Mouse (Mus musculus): ENCODE measurements around the gene Trove2.

The Trove2 gene

GRCm38 (mm10) chr1:143776446-143777411, at the start of gene Trove2, which contains the start of gene Uchl5:
Gene Trove2 (minus strand): TSS chr1:143777068.
Gene Uchl5 (plus strand): TSS chr1:143777272.
- peak; percentile 98 for DNase-seq

GRCm38 (mm10) chr1:143822677-143823076, 45.8 kb upstream of the Trove2 start:
- DNase-seq: no peak

- no peak for DNase-seq
Observed at GRCm38 (mm10) chr1:143820096-143820877, 43.4 kb upstream of the Trove2 start.

- DNase-seq: peak; percentile 53
Observed at GRCm38 (mm10) chr1:143813676-143814360, 37.0 kb upstream of the Trove2 start.

- no peak for DNase-seq
Observed at GRCm38 (mm10) chr1:143809062-143809461, 32.2 kb upstream of the Trove2 start.

- DNase-seq: no peak
Observed at GRCm38 (mm10) chr1:143803537-143803936, 26.7 kb upstream of the Trove2 start.

GRCm38 (mm10) chr1:143788584-143789227, 11.8 kb upstream of the Trove2 start:
- DNase-seq: no peak

GRCm38 (mm10) chr1:143777558-143778218, 820 bp upstream of the Trove2 start:
- no peak for DNase-seq

GRCm38 (mm10) chr1:143773909-143774308, 3.0 kb downstream of the Trove2 start:
- no peak for DNase-seq

GRCm38 (mm10) chr1:143773082-143773481, 3.8 kb downstream of the Trove2 start:
- no peak for DNase-seq

GRCm38 (mm10) chr1:143770444-143771109, 6.3 kb downstream of the Trove2 start:
- DNase-seq: no peak

- no peak for DNase-seq
Observed at GRCm38 (mm10) chr1:143766238-143766637, 10.6 kb downstream of the Trove2 start.

GRCm38 (mm10) chr1:143765801-143766200, 11.1 kb downstream of the Trove2 start:
- DNase-seq: no peak

- DNase-seq: no peak
Observed at GRCm38 (mm10) chr1:143764443-143764842, 12.4 kb downstream of the Trove2 start.

GRCm38 (mm10) chr1:143762159-143762558, 14.7 kb downstream of the Trove2 start:
- DNase-seq: no peak

GRCm38 (mm10) chr1:143745871-143746270, 31.0 kb downstream of the Trove2 start:
- no peak for DNase-seq

- no peak for DNase-seq
Observed at GRCm38 (mm10) chr1:143742186-143742585, 34.7 kb downstream of the Trove2 start.

GRCm38 (mm10) chr1:143741331-143741730, 35.5 kb downstream of the Trove2 start:
- DNase-seq: no peak

GRCm38 (mm10) chr1:143740581-143740980, 36.3 kb downstream of the Trove2 start:
- DNase-seq: no peak

GRCm38 (mm10) chr1:143739361-143740350, 37.2 kb downstream of the Trove2 start:
- DNase-seq: peak; percentile 93
